Mouse (Mus musculus): ENCODE results near the gene Zfp867.

DNA sequence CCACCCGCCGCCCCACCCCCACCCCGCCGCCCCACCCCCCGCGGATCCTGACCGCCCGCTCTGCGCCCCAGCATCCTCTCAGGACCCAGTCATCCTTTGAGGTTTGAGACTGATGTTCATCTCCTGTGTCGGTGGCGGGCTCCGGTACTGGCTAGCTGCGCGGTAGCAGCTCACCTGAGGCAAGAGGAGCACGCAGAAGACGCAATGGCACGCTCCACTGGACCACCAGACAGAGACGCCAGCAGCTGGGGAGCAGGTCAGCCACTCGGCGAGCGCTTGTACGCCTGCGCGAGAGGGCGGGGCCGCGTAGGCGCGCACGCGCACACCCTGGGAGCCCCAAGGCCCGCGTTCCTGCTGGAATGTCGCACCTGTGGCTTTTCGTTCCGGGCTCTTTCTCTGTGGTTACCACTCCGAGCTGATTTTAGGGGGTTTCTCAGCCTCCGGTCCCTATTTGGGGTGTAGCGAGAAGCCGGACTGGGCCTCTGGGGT lies 22.5 kb downstream of the Zfp867 start, which contains the start of gene Jmjd4:
- TF ChIP-seq EP300 (IDR thresholded peaks at IDR 0.05; ENCODE audit: low read depth) (no peak), CTCF (IDR thresholded peaks at IDR 0.05; ENCODE audit: low read depth) (no peak)

Data from liver, postnatal 0 days (tissue).